Mouse (Mus musculus): ENCODE results near the gene Tgfbr2.

GRCm38 (mm10) chr9:116134488-116134887 is 40.7 kb downstream of the Tgfbr2 start:
- no peak for TF ChIP-seq CTCF (IDR thresholded peaks at IDR 0.05; ENCODE audit: low read depth, low read length)
- TF ChIP-seq TAL1 (conservative IDR thresholded peaks at IDR 0.05; ENCODE audit: low read depth, low read length) = no peak
- no peak for TF ChIP-seq GATA1 (IDR thresholded peaks at IDR 0.05; ENCODE audit: borderline replicate concordance, low read length)
- no peak for TF ChIP-seq POLR2AphosphoS5 (IDR thresholded peaks at IDR 0.05; ENCODE audit: insufficient replicate concordance, low read depth, low read length)
